Mouse (Mus musculus): ENCODE measurements at regions not wholly inside any gene's neighbourhood (a gene's known extent, or its start where the extent isn't known, plus 50 kb on each side); places are given as distances from the start of the nearest gene placed in this dataset.
A peak's percentile ranks its signal among the peaks of the same experiment; 100 is the strongest.

GRCm38 (mm10) chr8:90642392-90642791, 174.8 kb downstream of the Gm19935 start:
- Histone ChIP-seq H3K4me3 (ENCODE audit: control insufficient read depth, low read depth, low read length) (no peak overlapping the region), H3K4me1 (ENCODE audit: control insufficient read depth, insufficient read depth, low read length) (peaks cover 2% of the 10 kb centered on the region; the same call in 1 of the 2 replicates), H3K27ac (ENCODE audit: control insufficient read depth, insufficient read depth, low read depth, low read length) (no peak overlapping the region), H3K27me3 (ENCODE audit: control insufficient read depth, insufficient read depth, low read length) (no peaks in the 10 kb centered on the region), H3K36me3 (ENCODE audit: control insufficient read depth, insufficient read depth, low read length) (no peaks in the 10 kb centered on the region)
- no peak for TF ChIP-seq CTCF (IDR thresholded peaks at IDR 0.05; ENCODE audit: control insufficient read depth, insufficient read depth, insufficient replicate concordance, low read depth, low read length)
- no peak for TF ChIP-seq POLR2A (IDR thresholded peaks at IDR 0.05; ENCODE audit: control insufficient read depth, low read depth, low read length)

DNA sequence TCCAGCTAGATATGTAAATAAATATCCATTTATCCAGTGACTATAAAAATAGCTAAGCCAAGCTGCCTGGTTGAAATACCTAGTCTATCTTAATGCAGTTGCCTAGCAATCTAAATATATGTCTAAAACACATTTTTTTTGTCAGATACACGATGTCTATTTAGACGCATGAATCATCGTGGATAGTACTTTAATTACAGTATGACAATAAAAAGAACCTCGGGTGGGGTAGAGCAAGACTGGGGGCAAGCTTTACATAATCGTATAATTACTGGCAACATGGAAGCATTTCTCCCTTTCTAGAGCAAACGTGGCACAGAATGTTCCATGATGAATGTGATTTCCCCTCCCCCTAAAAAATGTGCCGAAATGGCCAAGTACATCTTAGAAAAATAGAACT, 180.4 kb downstream of the Gm19935 start:
- Histone ChIP-seq H3K36me3 (ENCODE audit: control insufficient read depth, insufficient read depth, low read length) (no peaks in the 10 kb centered on the region), H3K4me1 (ENCODE audit: control insufficient read depth, insufficient read depth, low read length) (no peaks in the 10 kb centered on the region), H3K27ac (ENCODE audit: control insufficient read depth, insufficient read depth, low read depth, low read length) (no peak overlapping the region), H3K4me3 (ENCODE audit: control insufficient read depth, low read depth, low read length) (no peak overlapping the region), H3K27me3 (ENCODE audit: control insufficient read depth, insufficient read depth, low read length) (no peaks in the 10 kb centered on the region)
- TF ChIP-seq POLR2A (IDR thresholded peaks at IDR 0.05; ENCODE audit: control insufficient read depth, low read depth, low read length) (no peak), CTCF (IDR thresholded peaks at IDR 0.05; ENCODE audit: control insufficient read depth, insufficient read depth, insufficient replicate concordance, low read depth, low read length) (no peak)

DNA sequence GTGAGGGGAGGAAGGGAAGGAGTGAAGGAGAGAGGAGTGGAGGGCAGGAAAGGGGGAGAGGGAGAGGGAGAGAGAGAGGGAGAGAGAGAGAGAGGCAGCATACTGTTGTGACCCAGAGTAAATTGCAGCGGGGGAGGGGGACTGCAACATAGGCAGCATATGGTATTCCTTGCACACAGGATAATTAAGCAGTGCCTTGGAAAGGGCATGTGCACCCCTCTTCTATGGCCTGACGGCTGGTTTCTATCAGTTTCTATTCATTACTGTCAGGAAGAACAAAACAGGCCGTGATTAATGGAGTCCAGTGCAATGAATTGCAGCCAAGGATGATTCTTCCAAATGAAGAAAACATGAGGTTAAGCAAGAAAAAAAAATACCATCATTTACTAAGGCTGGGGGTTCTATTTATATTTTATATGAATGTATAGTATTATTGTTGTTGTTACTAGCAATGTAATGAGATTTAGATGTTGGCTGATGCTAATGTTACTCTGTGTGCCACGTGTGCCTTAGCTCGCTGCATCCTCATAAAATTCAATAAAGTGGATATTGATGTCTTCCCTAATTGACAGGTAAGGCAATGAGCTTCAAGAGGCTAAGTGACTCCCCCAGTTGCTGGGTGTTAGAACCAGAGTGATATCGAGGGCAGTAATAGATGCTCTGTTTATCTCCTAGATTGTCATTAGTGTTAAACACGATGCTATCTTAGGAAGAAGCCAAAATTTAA, 181.3 kb downstream of the Gm19935 start:
- no peak overlapping the region for H3K4me3 ChIP-seq (ENCODE audit: control insufficient read depth, low read depth, low read length)
- H3K4me1 ChIP-seq (ENCODE audit: control insufficient read depth, insufficient read depth, low read length) = no peaks in the 10 kb centered on the region
- H3K27me3 ChIP-seq (ENCODE audit: control insufficient read depth, insufficient read depth, low read length) = no peaks in the 10 kb centered on the region
- H3K36me3 ChIP-seq (ENCODE audit: control insufficient read depth, insufficient read depth, low read length) = no peaks in the 10 kb centered on the region
- TF ChIP-seq CTCF (IDR thresholded peaks at IDR 0.05; ENCODE audit: control insufficient read depth, insufficient read depth, insufficient replicate concordance, low read depth, low read length) = no peak
- no peak for TF ChIP-seq POLR2A (IDR thresholded peaks at IDR 0.05; ENCODE audit: control insufficient read depth, low read depth, low read length)
- no peak overlapping the region for H3K27ac ChIP-seq (ENCODE audit: control insufficient read depth, insufficient read depth, low read depth, low read length)

- Histone ChIP-seq H3K27me3 (ENCODE audit: control insufficient read depth, insufficient read depth, low read length) (no peaks in the 10 kb centered on the region), H3K4me1 (ENCODE audit: control insufficient read depth, insufficient read depth, low read length) (no peaks in the 10 kb centered on the region), H3K36me3 (ENCODE audit: control insufficient read depth, insufficient read depth, low read length) (no peaks in the 10 kb centered on the region), H3K4me3 (ENCODE audit: control insufficient read depth, low read depth, low read length) (no peak overlapping the region), H3K27ac (ENCODE audit: control insufficient read depth, insufficient read depth, low read depth, low read length) (no peak overlapping the region)
- no peak for TF ChIP-seq CTCF (IDR thresholded peaks at IDR 0.05; ENCODE audit: control insufficient read depth, insufficient read depth, insufficient replicate concordance, low read depth, low read length)
- TF ChIP-seq POLR2A (IDR thresholded peaks at IDR 0.05; ENCODE audit: control insufficient read depth, low read depth, low read length) = no peak
Measured at GRCm38 (mm10) chr8:90630796-90631195, 186.4 kb downstream of the Gm19935 start.

DNA sequence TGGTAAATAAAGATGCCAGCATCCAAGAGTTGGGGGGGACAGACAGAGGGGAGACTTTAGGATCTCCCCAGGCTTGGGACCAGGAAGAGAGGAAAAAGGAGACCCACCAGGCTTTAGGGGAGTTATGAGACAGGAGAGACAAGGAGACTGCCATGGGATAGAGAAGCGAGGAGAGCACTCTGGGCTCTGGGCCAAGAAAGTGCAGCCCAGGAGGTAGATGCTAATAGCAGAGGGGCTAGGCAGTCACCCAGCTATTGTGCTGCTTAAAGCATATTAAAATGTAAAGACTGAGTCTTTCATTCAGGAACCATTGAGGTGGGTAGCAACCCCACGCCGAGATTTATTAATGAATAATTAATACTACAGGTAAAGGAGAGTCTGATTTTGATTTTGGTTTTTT, 208.8 kb downstream of the Gm19935 start:
- H3K27me3 ChIP-seq (ENCODE audit: control insufficient read depth, insufficient read depth, low read length) = no peaks in the 10 kb centered on the region
- no peaks in the 10 kb centered on the region for H3K4me1 ChIP-seq (ENCODE audit: control insufficient read depth, insufficient read depth, low read length)
- no peaks in the 10 kb centered on the region for H3K36me3 ChIP-seq (ENCODE audit: control insufficient read depth, insufficient read depth, low read length)
- peak overlapping the region; percentile 46 for H3K4me3 ChIP-seq (ENCODE audit: control insufficient read depth, low read depth, low read length)
- no peak overlapping the region for H3K27ac ChIP-seq (ENCODE audit: control insufficient read depth, insufficient read depth, low read depth, low read length)
- TF ChIP-seq POLR2A (IDR thresholded peaks at IDR 0.05; ENCODE audit: control insufficient read depth, low read depth, low read length) (no peak), CTCF (IDR thresholded peaks at IDR 0.05; ENCODE audit: control insufficient read depth, insufficient read depth, insufficient replicate concordance, low read depth, low read length) (no peak)

- Histone ChIP-seq H3K27me3 (ENCODE audit: control insufficient read depth, insufficient read depth, low read length) (no peaks in the 10 kb centered on the region), H3K4me1 (ENCODE audit: control insufficient read depth, insufficient read depth, low read length) (no peaks in the 10 kb centered on the region), H3K27ac (ENCODE audit: control insufficient read depth, insufficient read depth, low read depth, low read length) (no peak overlapping the region), H3K4me3 (ENCODE audit: control insufficient read depth, low read depth, low read length) (no peak overlapping the region), H3K36me3 (ENCODE audit: control insufficient read depth, insufficient read depth, low read length) (no peaks in the 10 kb centered on the region)
- TF ChIP-seq POLR2A (IDR thresholded peaks at IDR 0.05; ENCODE audit: control insufficient read depth, low read depth, low read length) (no peak), CTCF (IDR thresholded peaks at IDR 0.05; ENCODE audit: control insufficient read depth, insufficient read depth, insufficient replicate concordance, low read depth, low read length) (no peak)
Measured at GRCm38 (mm10) chr8:90600946-90601695, 216.1 kb downstream of the Gm19935 start.

DNA sequence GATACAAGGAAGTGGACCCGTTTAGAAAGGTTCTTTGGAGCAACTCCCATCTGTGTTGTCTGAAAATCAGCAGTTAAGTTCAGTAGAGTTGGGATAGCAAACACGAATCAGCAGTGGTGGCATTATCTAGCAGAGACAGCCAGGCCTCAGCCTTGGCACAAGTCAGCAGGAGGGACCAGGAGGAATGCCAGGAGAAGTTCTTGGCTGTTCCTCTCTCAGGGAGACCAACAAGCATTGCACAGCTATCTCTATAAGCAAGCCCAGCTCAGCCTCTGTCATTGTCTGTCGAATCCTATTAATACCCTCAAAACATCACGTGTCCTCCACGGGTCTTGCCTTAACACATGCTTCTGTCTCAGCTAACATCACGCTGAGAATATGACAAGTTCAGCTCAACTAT, 219.8 kb downstream of the Gm19935 start:
- no peaks in the 10 kb centered on the region for H3K36me3 ChIP-seq (ENCODE audit: control insufficient read depth, insufficient read depth, low read length)
- no peak overlapping the region for H3K4me3 ChIP-seq (ENCODE audit: control insufficient read depth, low read depth, low read length)
- H3K27me3 ChIP-seq (ENCODE audit: control insufficient read depth, insufficient read depth, low read length) = no peaks in the 10 kb centered on the region
- no peak overlapping the region for H3K27ac ChIP-seq (ENCODE audit: control insufficient read depth, insufficient read depth, low read depth, low read length)
- TF ChIP-seq CTCF (IDR thresholded peaks at IDR 0.05; ENCODE audit: control insufficient read depth, insufficient read depth, insufficient replicate concordance, low read depth, low read length) (no peak), POLR2A (IDR thresholded peaks at IDR 0.05; ENCODE audit: control insufficient read depth, low read depth, low read length) (no peak)
- no peaks in the 10 kb centered on the region for H3K4me1 ChIP-seq (ENCODE audit: control insufficient read depth, insufficient read depth, low read length)
